8 mouse cellular contexts compared by ENCODE assay signal in genomic region chr8:71483932-71484331, GRCm38 (mm10). TPM values are rescaled to one million over a fixed set of nuclear protein-coding genes. Genes with fewer than 3 reads are reported as not detected.
DNase-seq lines count a peak whose midpoint lies in the region.

No protein-coding gene starts in this region.

- DNase-seq in adrenal gland, postnatal 10 days, result peak; percentile 66
- DNase-seq in adrenal gland, postnatal 4 days (ENCODE audit: low spot score in 2 of 2), result no peak
- DNase-seq in 3T3-L1 (ENCODE audit: low read depth, low spot score) (peak; percentile 60), MN1 (ENCODE audit: low spot score) (no peak)
- peak; percentile 53 for DNase-seq in embryo, embryonic 9.5 days (ENCODE audit: extremely low spot score)
- DNase-seq in lung, postnatal 14 days, result peak; percentile 63
- DNase-seq in yolk sac, embryonic 10.5 days (ENCODE audit: low spot score), result peak; percentile 69
- DNase-seq in heart, postnatal 25 days (ENCODE audit: low spot score), result no peak

- intact Hi-C loops in heart, postnatal 25 days (cut with DNase I), result no loop called here

RNA-seq across cellular contexts. Expression of gene Ano8, which starts 1.8 kb away (rescaled TPM):
- total RNA-seq in adrenal gland, postnatal 10 days (2021), result 10 to 100 TPM; 14.1 to 21.4 TPM
- 10 to 100 TPM; 25.9 to 26.3 TPM for total RNA-seq in adrenal gland, postnatal 4 days (2021)
- total RNA-seq in heart, postnatal 25 days (2021), result 10 to 100 TPM; 17.0 to 18.2 TPM

RNA-seq across cellular contexts. Expression of gene Gtpbp3, which starts 4.0 kb away (rescaled TPM):
- total RNA-seq in adrenal gland, postnatal 10 days (2021), result 10 to 100 TPM; 18.5 to 29.5 TPM
- 10 to 100 TPM; 30.6 to 32.0 TPM for total RNA-seq in adrenal gland, postnatal 4 days (2021)
- total RNA-seq in heart, postnatal 25 days (2021), result 10 to 100 TPM; 18.5 to 19.4 TPM

RNA-seq across cellular contexts. Expression of gene Dda1, which starts 14.9 kb away (rescaled TPM):
- 10 to 100 TPM; 46.1 to 48.5 TPM for total RNA-seq in adrenal gland, postnatal 10 days (2021)
- total RNA-seq in adrenal gland, postnatal 4 days (2021), result 10 to 100 TPM; 61.2 to 61.4 TPM
- 10 to 100 TPM; 29.1 to 29.9 TPM for total RNA-seq in heart, postnatal 25 days (2021)

RNA-seq across cellular contexts. Expression of gene Mrpl34, which starts 19.2 kb away (rescaled TPM):
- total RNA-seq in adrenal gland, postnatal 10 days (2021), result 100 to 1,000 TPM; 141 to 156 TPM
- 10 to 100 TPM; 87.7 to 89.8 TPM for total RNA-seq in adrenal gland, postnatal 4 days (2021)
- total RNA-seq in heart, postnatal 25 days (2021), result 100 to 1,000 TPM; 136 to 142 TPM

RNA-seq across cellular contexts. Expression of gene Abhd8, which starts 20.5 kb away (rescaled TPM):
- 10 to 100 TPM; 38.8 to 47.5 TPM for total RNA-seq in adrenal gland, postnatal 10 days (2021)
- 10 to 100 TPM; 58.9 to 65.9 TPM for total RNA-seq in adrenal gland, postnatal 4 days (2021)
- total RNA-seq in heart, postnatal 25 days (2021), result 10 to 100 TPM; 32.4 to 32.6 TPM

Comparison
In these comparisons a context has a peak if more than half of its experiments do, and no peak if none do; other contexts are left out.
1. DNase-seq: peak in adrenal gland, postnatal 10 days (single experiment), 3T3-L1 (single experiment), embryo, embryonic 9.5 days (single experiment), lung, postnatal 14 days (single experiment) and yolk sac, embryonic 10.5 days (single experiment); none in adrenal gland, postnatal 4 days (0 of 2), MN1 (single experiment) and heart, postnatal 25 days (single experiment).